Mouse (Mus musculus): ENCODE results near the gene Fam107b. TPM values are rescaled to one million over a fixed set of nuclear protein-coding genes. Genes with fewer than 3 reads are reported as not detected.
A peak's percentile ranks its signal among the peaks of the same experiment; 100 is the strongest.

Fam107b gene
- polyA plus RNA-seq, 1 experiment from 2014 or later, result 20.5 TPM

GRCm38 (mm10) chr2:3656091-3656490 lies 85.8 kb downstream of the Fam107b start:
- DNase-seq (ENCODE audit: low spot score), result no peak
- no peaks in the 10 kb centered on the region for H3K27me3 ChIP-seq (replicated peaks; ENCODE audit: insufficient read depth, low read length)
- H3K4me3 ChIP-seq (ENCODE audit: low read depth, low read length), result no peak overlapping the region
- 81% methylated on average over 3 of the region's 3 CpGs for WGBS
- H3K27ac ChIP-seq (ENCODE audit: low read length), result no peak overlapping the region
- no peak overlapping the region for H3K4me2 ChIP-seq (replicated peaks; ENCODE audit: low read depth, low read length)
- no peak for ATAC-seq
- no peaks in the 10 kb centered on the region for H3K9me3 ChIP-seq (ENCODE audit: low read length)
- no peaks in the 10 kb centered on the region for H3K36me3 ChIP-seq (ENCODE audit: insufficient read depth, low read length)
- no peak for TF ChIP-seq CTCF (IDR thresholded peaks at IDR 0.05)
- no peak for TF ChIP-seq EP300 (IDR thresholded peaks at IDR 0.05)
- H3K4me1 ChIP-seq (ENCODE audit: insufficient read depth, low read depth, low read length), result peaks cover 5% of the 10 kb centered on the region; the same call in 1 of the 2 replicates
- no peak overlapping the region for H3K9ac ChIP-seq (replicated peaks; ENCODE audit: low read depth)

- no peak overlapping the region for H3K9ac ChIP-seq (replicated peaks; ENCODE audit: low read depth)
- H3K4me1 ChIP-seq (ENCODE audit: insufficient read depth, low read depth, low read length), result peaks cover 5% of the 10 kb centered on the region; the same call in 1 of the 2 replicates
- ATAC-seq, result no peak
- H3K27me3 ChIP-seq (replicated peaks; ENCODE audit: insufficient read depth, low read length), result no peaks in the 10 kb centered on the region
- H3K4me2 ChIP-seq (replicated peaks; ENCODE audit: low read depth, low read length), result no peak overlapping the region
- DNase-seq (ENCODE audit: low spot score), result peak; percentile 18
- no peak overlapping the region for H3K27ac ChIP-seq (ENCODE audit: low read length)
- 60% methylated on average over 6 of the region's 6 CpGs for WGBS
- H3K9me3 ChIP-seq (ENCODE audit: low read length), result no peaks in the 10 kb centered on the region
- H3K36me3 ChIP-seq (ENCODE audit: insufficient read depth, low read length), result no peaks in the 10 kb centered on the region
- H3K4me3 ChIP-seq (ENCODE audit: low read depth, low read length), result no peak overlapping the region
- TF ChIP-seq EP300 (IDR thresholded peaks at IDR 0.05) (no peak), CTCF (IDR thresholded peaks at IDR 0.05) (no peak)
These were observed 86.5 kb downstream of the Fam107b start for GRCm38 (mm10) chr2:3656834-3657233.

GRCm38 (mm10) chr2:3657376-3657775 lies 87.1 kb downstream of the Fam107b start:
- Histone ChIP-seq H3K9ac (replicated peaks; ENCODE audit: low read depth) (no peak overlapping the region), H3K27me3 (replicated peaks; ENCODE audit: insufficient read depth, low read length) (no peaks in the 10 kb centered on the region), H3K4me3 (ENCODE audit: low read depth, low read length) (no peak overlapping the region), H3K9me3 (ENCODE audit: low read length) (no peaks in the 10 kb centered on the region), H3K36me3 (ENCODE audit: insufficient read depth, low read length) (no peaks in the 10 kb centered on the region), H3K4me1 (ENCODE audit: insufficient read depth, low read depth, low read length) (peaks cover 5% of the 10 kb centered on the region; the same call in 1 of the 2 replicates), H3K27ac (ENCODE audit: low read length) (no peak overlapping the region), H3K4me2 (replicated peaks; ENCODE audit: low read depth, low read length) (no peak overlapping the region)
- DNase-seq (ENCODE audit: low spot score) (no peak), ATAC-seq (no peak)
- WGBS, result 70% methylated on average over 5 of the region's 5 CpGs
- TF ChIP-seq EP300 (IDR thresholded peaks at IDR 0.05) (no peak), CTCF (IDR thresholded peaks at IDR 0.05) (no peak)

GRCm38 (mm10) chr2:3657811-3658730 lies 87.8 kb downstream of the Fam107b start:
- Histone ChIP-seq H3K9me3 (ENCODE audit: low read length) (no peaks in the 10 kb centered on the region), H3K4me1 (ENCODE audit: insufficient read depth, low read depth, low read length) (peaks cover 5% of the 10 kb centered on the region; the same call in 1 of the 2 replicates), H3K4me2 (replicated peaks; ENCODE audit: low read depth, low read length) (no peak overlapping the region), H3K27me3 (replicated peaks; ENCODE audit: insufficient read depth, low read length) (no peaks in the 10 kb centered on the region), H3K4me3 (ENCODE audit: low read depth, low read length) (no peak overlapping the region), H3K36me3 (ENCODE audit: insufficient read depth, low read length) (no peaks in the 10 kb centered on the region), H3K9ac (replicated peaks; ENCODE audit: low read depth) (no peak overlapping the region), H3K27ac (ENCODE audit: low read length) (peak overlapping the region; percentile 35)
- 0 out of 2 replicates have a peak, but pooled peaks have one; percentile 13 for TF ChIP-seq EP300 (IDR thresholded peaks at IDR 0.05)
- TF ChIP-seq CTCF (IDR thresholded peaks at IDR 0.05), result no peak
- ATAC-seq, result peak; percentile 54
- 50% methylated on average over 9 of the region's 11 CpGs for WGBS
- DNase-seq (ENCODE audit: low spot score), result peak; percentile 52

- DNase-seq (ENCODE audit: low spot score) (peak; percentile 31), ATAC-seq (no peak)
- Histone ChIP-seq H3K27me3 (replicated peaks; ENCODE audit: insufficient read depth, low read length) (no peaks in the 10 kb centered on the region), H3K27ac (ENCODE audit: low read length) (no peak overlapping the region), H3K36me3 (ENCODE audit: insufficient read depth, low read length) (no peaks in the 10 kb centered on the region), H3K4me1 (ENCODE audit: insufficient read depth, low read depth, low read length) (peaks cover 5% of the 10 kb centered on the region; the same call in 1 of the 2 replicates), H3K9me3 (ENCODE audit: low read length) (no peaks in the 10 kb centered on the region), H3K9ac (replicated peaks; ENCODE audit: low read depth) (no peak overlapping the region), H3K4me2 (replicated peaks; ENCODE audit: low read depth, low read length) (no peak overlapping the region), H3K4me3 (ENCODE audit: low read depth, low read length) (no peak overlapping the region)
- WGBS, result 31% methylated on average over 4 of the region's 4 CpGs
- no peak for TF ChIP-seq EP300 (IDR thresholded peaks at IDR 0.05)
- no peak for TF ChIP-seq CTCF (IDR thresholded peaks at IDR 0.05)
These were observed 88.6 kb downstream of the Fam107b start for GRCm38 (mm10) chr2:3658900-3659299.

- 24% methylated on average over 5 of the region's 5 CpGs for WGBS
- Histone ChIP-seq H3K27me3 (replicated peaks; ENCODE audit: insufficient read depth, low read length) (no peaks in the 10 kb centered on the region), H3K36me3 (ENCODE audit: insufficient read depth, low read length) (no peaks in the 10 kb centered on the region), H3K27ac (ENCODE audit: low read length) (no peak overlapping the region), H3K4me2 (replicated peaks; ENCODE audit: low read depth, low read length) (no peak overlapping the region), H3K4me1 (ENCODE audit: insufficient read depth, low read depth, low read length) (peaks cover 5% of the 10 kb centered on the region; the same call in 1 of the 2 replicates), H3K4me3 (ENCODE audit: low read depth, low read length) (no peak overlapping the region), H3K9me3 (ENCODE audit: low read length) (no peaks in the 10 kb centered on the region), H3K9ac (replicated peaks; ENCODE audit: low read depth) (no peak overlapping the region)
- peak; percentile 39 for DNase-seq (ENCODE audit: low spot score)
- ATAC-seq, result peak; percentile 54
- TF ChIP-seq EP300 (IDR thresholded peaks at IDR 0.05), result no peak
- no peak for TF ChIP-seq CTCF (IDR thresholded peaks at IDR 0.05)
These were observed 89.1 kb downstream of the Fam107b start for GRCm38 (mm10) chr2:3659300-3659910.

Data from lung, postnatal 0 days (tissue).